Mouse (Mus musculus): ENCODE measurements around the gene Rhox3e.
"Not testable (repeated sequence)": the region's sequence is repeated elsewhere in the genome, so short reads cannot be mapped to it uniquely, and the experiment has no call there.

The Rhox3e gene

GRCm38 (mm10) chrX:37541719-37542118, at the start of gene Rhox3e:
Gene Rhox3e (plus strand): TSS chrX:37542019.
- DNase-seq = not testable (repeated sequence)

GRCm38 (mm10) chrX:37514059-37514458, 27.8 kb upstream of the Rhox3e start, which contains the start of gene Rhox4d:
Gene Rhox4d (plus strand): TSS chrX:37514359.
- DNase-seq = not testable (repeated sequence)

GRCm38 (mm10) chrX:37530152-37530551, 11.7 kb upstream of the Rhox3e start, which contains the start of gene Rhox2e:
Gene Rhox2e (plus strand): TSS chrX:37530452.
- not testable (repeated sequence) for DNase-seq

GRCm38 (mm10) chrX:37557112-37557511, 15.3 kb downstream of the Rhox3e start, which contains the start of gene Rhox4e:
Gene Rhox4e (plus strand): TSS chrX:37557412.
- not testable (repeated sequence) for DNase-seq

- DNase-seq = not testable (repeated sequence)
Measured at GRCm38 (mm10) chrX:37571105-37571504, 29.3 kb downstream of the Rhox3e start, which contains the start of gene Rhox2f. Gene Rhox2f (plus strand): TSS chrX:37571405.

GRCm38 (mm10) chrX:37572638-37573037, 30.8 kb downstream of the Rhox3e start:
- not testable (repeated sequence) for DNase-seq

- DNase-seq = not testable (repeated sequence)
Measured at GRCm38 (mm10) chrX:37580692-37581091, 38.9 kb downstream of the Rhox3e start, which contains the start of gene Rhox3f. Gene Rhox3f (plus strand): TSS chrX:37580992.

All from cerebellum, postnatal 36 days (tissue).